Mouse (Mus musculus): ENCODE data around the gene Rspo4.

Rspo4 gene

GRCm38 (mm10) chr2:151910919-151911500 lies 68.3 kb downstream of the Rspo4 start, which contains the start of gene Angpt4:
Gene Angpt4, plus strand, starts transcription at chr2:151911210.
- no peak for DNase-seq (ENCODE audit: low read depth, low spot score)

GRCm38 (mm10) chr2:151911751-151912150 lies 69.0 kb downstream of the Rspo4 start:
- no peak for DNase-seq (ENCODE audit: low read depth, low spot score)

DNA sequence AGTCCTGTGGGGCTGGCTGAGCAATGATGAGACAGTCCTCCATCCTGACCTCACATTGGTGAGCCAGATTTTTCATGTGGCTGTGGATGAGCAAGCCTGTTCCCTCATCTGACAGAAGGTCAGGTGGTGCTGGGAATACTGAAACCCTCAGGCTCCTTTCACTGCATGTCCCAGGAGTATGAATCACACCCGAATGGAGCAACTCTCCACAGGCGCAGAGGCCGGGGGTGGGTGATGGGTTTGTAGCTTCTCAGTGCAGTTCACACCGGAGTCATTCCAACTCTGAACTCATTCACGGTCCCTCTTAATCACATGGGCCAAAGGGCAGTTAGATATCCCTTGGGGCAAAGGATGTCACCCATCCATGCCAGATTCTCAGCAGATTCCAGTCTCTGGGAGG lies 71.4 kb downstream of the Rspo4 start:
- DNase-seq (ENCODE audit: low read depth, low spot score): no peak

GRCm38 (mm10) chr2:151915111-151915510 lies 72.4 kb downstream of the Rspo4 start:
- no peak for DNase-seq (ENCODE audit: low read depth, low spot score)

- DNase-seq (ENCODE audit: low read depth, low spot score): peak; percentile 71
These were observed 73.5 kb downstream of the Rspo4 start for GRCm38 (mm10) chr2:151916061-151916831.

DNA sequence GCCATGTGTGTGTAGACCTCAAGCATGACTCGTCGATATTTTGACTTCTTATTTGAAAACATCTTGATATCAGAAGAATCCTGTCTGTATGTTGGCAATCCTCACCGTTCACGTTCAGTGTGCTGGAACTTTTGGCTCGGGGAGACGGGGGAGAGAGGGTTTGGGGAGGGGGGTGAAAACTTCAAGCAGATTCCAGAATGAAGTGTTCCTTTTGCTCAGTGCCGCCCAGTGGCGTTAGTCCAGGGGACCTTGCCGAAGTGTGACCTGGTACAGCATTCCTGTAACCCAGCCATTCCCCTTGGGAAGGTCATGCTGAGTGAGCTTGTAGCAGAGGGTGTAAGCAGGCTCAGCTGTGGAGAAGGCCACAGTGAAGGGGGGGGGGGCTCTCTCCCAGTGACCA lies 76.4 kb downstream of the Rspo4 start:
- DNase-seq (ENCODE audit: low read depth, low spot score): no peak

GRCm38 (mm10) chr2:151921068-151921467 lies 78.3 kb downstream of the Rspo4 start:
- DNase-seq (ENCODE audit: low read depth, low spot score): no peak

DNA sequence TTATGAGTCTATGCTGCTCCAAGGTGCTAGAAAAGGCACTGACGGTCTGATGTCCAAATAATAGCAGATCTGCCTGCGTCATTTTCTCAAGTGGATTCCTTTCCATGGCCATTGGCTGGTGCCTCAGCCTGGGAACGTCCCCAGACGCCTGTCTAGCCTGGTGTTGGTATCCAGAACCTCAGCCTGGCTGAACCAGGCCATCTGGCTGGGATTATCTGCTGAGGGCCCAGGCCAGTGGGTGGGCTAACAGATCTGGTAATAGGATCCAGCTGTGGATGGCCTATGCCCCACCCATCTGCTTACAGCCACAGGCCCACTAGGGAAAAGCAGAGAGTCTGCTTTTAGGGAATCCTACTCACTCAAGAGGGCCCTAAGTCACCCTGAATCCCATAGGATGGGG lies 78.9 kb downstream of the Rspo4 start:
- DNase-seq (ENCODE audit: low read depth, low spot score): peak; percentile 67
